32 mouse cellular contexts compared by ENCODE assay signal in genomic region chr5:115116426-115116825, GRCm38 (mm10). TPM values are rescaled to one million over a fixed set of nuclear protein-coding genes. Genes with fewer than 3 reads are reported as not detected.
A peak's percentile ranks its signal among the peaks of the same experiment; 100 is the strongest.
DNase-seq lines count a peak whose midpoint lies in the region; ATAC-seq and TF ChIP-seq lines count a peak whose summit lies in the region.
"Had no signal": no experiment of that assay in that cellular context is flagged by ENCODE, and none has a peak within 500 bp of the region (broad histone marks: within the 10 kb centered on the region; RNA-seq: fewer than 3 reads in every experiment).

No protein-coding gene starts in this region.

- peaks cover 3% of the 10 kb centered on the region; the same call in 1 of the 2 replicates for H3K4me1 ChIP-seq in heart, embryonic 12.5 days (replicated peaks)
- peaks cover 0 to 6% of the 10 kb centered on the region in 2 experiments; a peak in 3 of 4 replicates for H3K4me1 ChIP-seq in liver, embryonic 14.5 days (replicated peaks; ENCODE audit: control insufficient read depth in 2 of 2, insufficient read depth in 2 of 2, low read length in 1 of 2)
- H3K4me1 ChIP-seq: embryonic facial prominence, embryonic 15.5 days had no signal

- no peaks in the 10 kb centered on the region for H3K27me3 ChIP-seq in heart, embryonic 12.5 days (replicated peaks)
- no peaks in the 10 kb centered on the region for H3K27me3 ChIP-seq in liver, embryonic 14.5 days (ENCODE audit: control insufficient read depth, insufficient read depth, low read length)
- H3K27me3 ChIP-seq: embryonic facial prominence, embryonic 12.5 days; embryonic facial prominence, embryonic 15.5 days; heart, embryonic 15.5 days; hindbrain, embryonic 12.5 days; Patski had no signal

- peak; percentile 43; the same call in 1 of the 2 replicates for TF ChIP-seq CTCF in liver, embryonic 14.5 days (IDR thresholded peaks at IDR 0.05; ENCODE audit: low read depth)

- no peak overlapping the region for H3K9ac ChIP-seq in heart, embryonic 12.5 days
- H3K9ac ChIP-seq in liver, embryonic 14.5 days (replicated peaks): no peak overlapping the region
- H3K9ac ChIP-seq: embryonic facial prominence, embryonic 12.5 days; embryonic facial prominence, embryonic 15.5 days; forebrain, postnatal 0 days; heart, embryonic 15.5 days; hindbrain, embryonic 12.5 days had no signal

- no peak overlapping the region for H3K4me2 ChIP-seq in heart, embryonic 12.5 days
- no peak overlapping the region for H3K4me2 ChIP-seq in liver, embryonic 14.5 days (ENCODE audit: low read depth)
- H3K4me2 ChIP-seq: embryonic facial prominence, embryonic 12.5 days; embryonic facial prominence, embryonic 15.5 days; heart, embryonic 11.5 days; heart, embryonic 15.5 days; hindbrain, embryonic 12.5 days had no signal

- WGBS in heart, embryonic 12.5 days: 79% methylated on average over 3 of the region's 3 CpGs
- WGBS in liver, embryonic 14.5 days (ENCODE audit: insufficient replicate concordance): 74% methylated on average over 3 of the region's 3 CpGs

- TF ChIP-seq EP300 in liver, embryonic 14.5 days (IDR thresholded peaks at IDR 0.05; ENCODE audit: low read depth): no peak

- no peak for ATAC-seq in heart, embryonic 12.5 days (ENCODE audit: insufficient number of reproducible peaks, low FRiP score)
- ATAC-seq in liver, embryonic 14.5 days (ENCODE audit: insufficient read depth): no peak
- ATAC-seq: forebrain, embryonic 14.5 days; forebrain, postnatal 0 days; hindbrain, embryonic 16.5 days; intestine, embryonic 16.5 days; Patski had no signal

- no peak overlapping the region for H3K4me3 ChIP-seq in heart, embryonic 12.5 days
- H3K4me3 ChIP-seq in liver, embryonic 14.5 days (ENCODE audit: insufficient read depth in 1 of 2, low read depth in 2 of 2, low read length in 2 of 2): no peak overlapping the region
- H3K4me3 ChIP-seq: embryonic facial prominence, embryonic 12.5 days; embryonic facial prominence, embryonic 15.5 days; gastrocnemius, adult 2 months; heart, embryonic 15.5 days; hindbrain, embryonic 12.5 days had no signal

- H3K9me3 ChIP-seq in heart, embryonic 12.5 days (replicated peaks): 0 out of 2 replicates have a peak, but pooled peaks cover 4% of the 10 kb centered on the region
- H3K9me3 ChIP-seq in liver, embryonic 14.5 days (ENCODE audit: control insufficient read depth, low read length): no peaks in the 10 kb centered on the region
- H3K9me3 ChIP-seq: embryonic facial prominence, embryonic 12.5 days; embryonic facial prominence, embryonic 15.5 days; heart, embryonic 15.5 days; hindbrain, embryonic 12.5 days had no signal

- H3K36me3 ChIP-seq in heart, embryonic 12.5 days: peaks cover 61% of the 10 kb centered on the region
- H3K36me3 ChIP-seq in liver, embryonic 14.5 days (replicated peaks; ENCODE audit: control insufficient read depth, insufficient read depth, low read depth): no peaks in the 10 kb centered on the region

- no peak overlapping the region for H3K27ac ChIP-seq in heart, embryonic 12.5 days (ENCODE audit: poor library complexity, severe bottlenecking)
- H3K27ac ChIP-seq in liver, embryonic 14.5 days: no peak overlapping the region
- H3K27ac ChIP-seq: embryonic facial prominence, embryonic 12.5 days; embryonic facial prominence, embryonic 15.5 days; gastrocnemius, adult 2 months; heart, embryonic 15.5 days; hindbrain, embryonic 12.5 days had no signal

- intact Hi-C loops in left cerebral cortex, postnatal 36 days (cut with DNase I): no loop called here

- peak; percentile 4 for DNase-seq in heart, postnatal 4 days
- DNase-seq in liver, embryonic 14.5 days (ENCODE audit: low read depth in 3 of 3, low spot score in 3 of 3): no peak
- DNase-seq in liver (no peak), ES-CJ7 (ENCODE audit: low read depth, low spot score) (peak; percentile 58), ZHBTc4 (ENCODE audit: low read depth, low spot score) (peak; percentile 70)
- no peak for DNase-seq in T-cell, adult 2 months (ENCODE audit: low spot score)
- no peak for DNase-seq in left cerebral cortex, postnatal 36 days (ENCODE audit: low spot score in 2 of 2)
- DNase-seq: adrenal gland, postnatal 10 days; adrenal gland, postnatal 36 days; cerebellum, adult 11 months; cerebellum, adult 2 months; cerebellum, adult 9-11 months; cerebellum, postnatal 25 days; forebrain, postnatal 0 days; gastrocnemius, adult 2 months; gastrocnemius, postnatal 14 days; heart, postnatal 10 days; heart, postnatal 36 days had no signal

RNA-seq across cellular contexts. Expression of gene Acads, which starts 2.7 kb away (rescaled TPM):
- 100 to 1,000 TPM; 153 to 165 TPM for total RNA-seq in heart, postnatal 4 days (2021)
- polyA plus RNA-seq in heart, embryonic 12.5 days (2016; fragmentation: Nextera tagmentation; extraction: Ambion mirVana): 114 and 123 TPM in 2 replicates
- 26.0 and 26.4 TPM in 2 replicates for polyA plus RNA-seq in liver, embryonic 14.5 days (2012; rRNA removed)
- 21.2 and 22.9 TPM in 2 replicates for polyA plus RNA-seq in liver, embryonic 14.5 days (2014; fragmentation: Nextera tagmentation; extraction: Ambion mirVana)
- total RNA-seq in left cerebral cortex, postnatal 36 days (2021): 1 to 10 TPM; 7.5 TPM

RNA-seq across cellular contexts. Expression of gene Gm10401, which starts 18.3 kb away (rescaled TPM):
- total RNA-seq in heart, postnatal 4 days (2021): not detected
- polyA plus RNA-seq in heart, embryonic 12.5 days (2016; fragmentation: Nextera tagmentation; extraction: Ambion mirVana): 14.1 and 15.7 TPM in 2 replicates
- polyA plus RNA-seq in liver, embryonic 14.5 days (2012; rRNA removed): 0.07 TPM in 1 of 2 replicates, not detected in the other
- 11.9 and 14.0 TPM in 2 replicates for polyA plus RNA-seq in liver, embryonic 14.5 days (2014; fragmentation: Nextera tagmentation; extraction: Ambion mirVana)
- not detected for total RNA-seq in left cerebral cortex, postnatal 36 days (2021)
- total RNA-seq: adrenal gland, adult 18-20 months; adrenal gland, postnatal 10 days; adrenal gland, postnatal 36 days; forebrain, postnatal 0 days; gastrocnemius, adult 2 months; gastrocnemius, postnatal 14 days; gastrocnemius, postnatal 4 days; heart, adult 8-10 months; heart, postnatal 10 days; heart, postnatal 36 days had no signal
- polyA plus RNA-seq: cerebellum, adult 2 months; frontal cortex, adult 2 months; Patski had no signal

RNA-seq across cellular contexts. Expression of gene Unc119b, which starts 18.3 kb away (rescaled TPM):
- total RNA-seq in heart, postnatal 4 days (2021): 10 to 100 TPM; 21.7 to 25.9 TPM
- polyA plus RNA-seq in heart, embryonic 12.5 days (2016; fragmentation: Nextera tagmentation; extraction: Ambion mirVana): 22.8 and 23.2 TPM in 2 replicates
- 6.2 and 6.3 TPM in 2 replicates for polyA plus RNA-seq in liver, embryonic 14.5 days (2012; rRNA removed)
- polyA plus RNA-seq in liver, embryonic 14.5 days (2014; fragmentation: Nextera tagmentation; extraction: Ambion mirVana): 5.6 and 7.5 TPM in 2 replicates
- total RNA-seq in left cerebral cortex, postnatal 36 days (2021): 10 to 100 TPM; 25.1 to 29.1 TPM

RNA-seq across cellular contexts. Expression of gene Mlec, which starts 41.6 kb away (rescaled TPM):
- 100 to 1,000 TPM; 104 to 111 TPM for total RNA-seq in heart, postnatal 4 days (2021)
- polyA plus RNA-seq in heart, embryonic 12.5 days (2016; fragmentation: Nextera tagmentation; extraction: Ambion mirVana): 103 and 105 TPM in 2 replicates
- polyA plus RNA-seq in liver, embryonic 14.5 days (2012; rRNA removed): 22.3 and 34.1 TPM in 2 replicates
- 13.9 and 16.1 TPM in 2 replicates for polyA plus RNA-seq in liver, embryonic 14.5 days (2014; fragmentation: Nextera tagmentation; extraction: Ambion mirVana)
- 10 to 100 TPM; 68.2 to 91.7 TPM for total RNA-seq in left cerebral cortex, postnatal 36 days (2021)

Comparison
In these comparisons a context has a peak if more than half of its experiments do, and no peak if none do; other contexts are left out.
1. DNase-seq: peak in heart, postnatal 4 days (single experiment), ES-CJ7 (single experiment) and ZHBTc4 (single experiment); none in liver, embryonic 14.5 days (0 of 3), liver (single experiment), T-cell, adult 2 months (single experiment) and left cerebral cortex, postnatal 36 days (0 of 2).
2. RNA of gene Acads, which starts 2.7 kb away (total RNA-seq): 153 to 165 TPM in heart, postnatal 4 days; 7.5 TPM in left cerebral cortex, postnatal 36 days; every median in the first group is over 10 times any median in the second.